Mouse (Mus musculus): ENCODE results near the gene Susd1. TPM values are rescaled to one million over a fixed set of nuclear protein-coding genes. Genes with fewer than 3 reads are reported as not detected.
"Not testable (repeated sequence)": the region's sequence is repeated elsewhere in the genome, so short reads cannot be mapped to it uniquely, and the experiment has no call there.

Gene Susd1
- total RNA-seq, 2 experiments from 2014 or later: 5.5 to 7.3 TPM

DNA sequence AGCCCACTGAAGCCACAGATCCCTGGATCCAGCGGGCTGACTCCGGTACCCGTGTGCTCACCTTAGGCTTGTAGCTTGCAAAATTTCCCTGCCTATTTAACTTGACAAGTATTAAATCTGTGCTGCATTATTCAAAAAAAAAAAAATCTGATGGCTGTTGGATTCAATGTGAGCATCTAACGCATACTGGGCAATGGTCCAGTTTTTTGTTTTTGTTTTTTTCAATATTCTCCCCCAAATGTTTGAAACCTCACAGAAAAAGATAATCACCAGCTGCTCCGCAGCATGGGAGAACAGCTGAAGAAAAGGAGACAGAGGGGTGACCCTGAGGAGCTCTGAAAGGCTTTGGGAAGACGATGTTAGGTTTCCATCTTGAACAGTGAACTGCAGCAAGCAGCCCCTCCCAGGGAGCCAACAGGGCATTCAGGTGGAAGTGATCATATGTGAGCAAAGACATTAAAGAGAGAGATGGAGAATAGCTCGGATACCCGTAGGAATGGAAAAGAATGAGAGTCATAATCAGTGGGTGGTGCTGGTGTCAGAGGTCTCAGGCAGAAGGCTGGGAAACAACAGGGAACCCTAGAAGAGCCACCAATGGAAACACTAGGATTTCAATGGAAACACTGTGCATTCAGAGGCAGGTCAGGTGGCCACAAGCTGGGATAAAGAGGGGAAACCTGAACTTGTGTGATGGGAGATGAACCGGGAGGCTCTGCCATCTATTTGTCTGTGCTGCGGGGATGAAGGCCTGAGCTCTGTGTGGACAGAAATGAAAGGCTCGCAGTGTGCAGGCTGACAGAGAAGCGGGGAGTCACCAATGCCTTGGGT is 117.0 kb downstream of the Susd1 start:
- no peak for DNase-seq

DNA sequence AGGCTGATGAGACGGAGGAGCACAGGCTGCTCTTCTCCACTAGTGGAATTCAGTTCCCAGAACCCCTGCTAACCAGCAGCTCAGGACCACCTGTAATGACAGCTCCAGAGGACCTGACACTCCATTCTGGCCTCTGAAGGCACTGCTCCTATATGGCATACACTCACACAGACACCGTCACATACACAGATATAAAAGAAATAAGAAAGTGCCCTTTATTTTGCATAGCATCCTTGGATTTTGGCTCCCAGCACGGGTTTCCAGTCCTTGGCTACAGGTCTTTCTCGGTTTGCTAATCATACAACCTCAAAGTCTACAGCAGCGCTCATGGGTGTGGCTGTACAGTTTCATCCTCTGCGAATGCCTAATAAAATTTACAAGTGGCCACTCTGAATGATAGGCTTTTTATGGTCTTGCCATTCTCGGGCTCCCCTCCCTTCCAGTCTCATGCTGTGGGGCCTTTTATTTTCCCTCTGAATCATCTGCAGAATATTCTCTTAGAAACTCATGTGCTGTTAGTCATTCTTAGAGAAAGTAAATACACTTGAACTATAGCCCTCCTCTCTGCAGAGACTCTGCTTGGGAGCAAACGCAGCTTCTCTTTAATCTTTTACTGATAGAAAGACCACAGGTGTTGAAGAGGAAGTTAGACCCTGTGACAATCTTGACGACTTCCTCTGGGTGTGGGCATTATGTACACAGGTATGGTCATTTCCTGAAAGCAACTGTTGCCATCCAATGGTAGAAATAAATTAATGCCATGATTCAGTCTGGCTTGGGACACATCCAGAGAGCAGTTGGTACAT is 119.1 kb downstream of the Susd1 start:
- no peak for DNase-seq

DNA sequence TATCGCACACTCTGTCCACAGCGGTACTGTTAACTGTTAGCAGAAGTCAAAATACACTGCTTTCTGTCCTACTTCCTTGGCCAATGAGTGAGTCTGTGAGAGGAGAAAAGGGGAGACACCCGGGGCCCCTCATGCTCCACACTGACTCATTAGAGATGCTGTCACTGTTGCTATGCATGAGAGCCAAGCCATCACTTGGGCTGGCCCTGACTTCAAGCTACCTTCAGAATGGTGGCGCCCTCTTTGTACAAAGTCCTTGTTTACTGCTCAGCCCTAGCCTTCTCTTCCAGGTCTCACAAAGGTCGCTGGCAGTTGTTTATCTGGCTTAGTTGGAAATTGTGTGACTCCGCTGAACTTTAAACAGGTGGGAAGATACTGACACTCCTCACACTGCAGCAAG is 119.8 kb downstream of the Susd1 start:
- DNase-seq: no peak

DNA sequence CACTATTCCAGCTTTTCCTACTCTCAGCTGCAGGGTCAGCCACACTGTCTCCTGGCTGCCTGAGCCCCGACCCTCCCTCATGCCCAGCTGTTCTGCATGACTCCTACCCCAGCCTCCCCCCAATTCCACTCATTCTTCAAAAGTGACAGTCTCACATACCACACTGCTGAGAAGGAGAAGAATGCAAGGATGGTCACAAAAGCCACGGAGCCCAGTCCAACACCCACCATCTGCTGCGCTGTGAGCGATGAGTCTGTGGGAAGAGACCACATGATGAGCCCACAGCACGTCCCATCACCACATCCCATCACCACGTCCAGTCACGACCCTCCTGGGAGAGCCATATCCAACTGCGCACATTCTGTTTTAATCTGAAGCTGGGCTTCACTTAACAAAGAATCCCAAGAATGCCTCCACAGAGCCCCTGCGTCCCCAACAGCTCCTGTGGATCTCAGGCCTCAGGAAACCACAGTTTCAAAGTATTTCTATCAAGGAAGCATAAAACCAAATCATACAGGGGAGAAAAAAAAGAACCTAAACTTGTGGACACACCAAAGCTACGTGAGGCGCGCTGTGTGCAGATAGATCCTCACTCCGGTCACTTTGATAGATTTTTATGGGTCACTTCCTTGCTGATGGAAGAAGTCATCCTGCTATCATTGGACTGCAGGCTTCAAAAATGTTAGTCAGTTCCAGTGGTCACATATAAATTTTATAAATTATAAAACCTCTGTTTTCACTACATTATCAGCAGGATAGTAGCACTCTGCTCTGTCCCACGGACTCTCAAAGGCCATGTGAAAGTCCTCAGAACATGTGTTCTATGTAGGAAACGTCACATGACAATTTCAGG is 122.7 kb downstream of the Susd1 start:
- DNase-seq: no peak

DNA sequence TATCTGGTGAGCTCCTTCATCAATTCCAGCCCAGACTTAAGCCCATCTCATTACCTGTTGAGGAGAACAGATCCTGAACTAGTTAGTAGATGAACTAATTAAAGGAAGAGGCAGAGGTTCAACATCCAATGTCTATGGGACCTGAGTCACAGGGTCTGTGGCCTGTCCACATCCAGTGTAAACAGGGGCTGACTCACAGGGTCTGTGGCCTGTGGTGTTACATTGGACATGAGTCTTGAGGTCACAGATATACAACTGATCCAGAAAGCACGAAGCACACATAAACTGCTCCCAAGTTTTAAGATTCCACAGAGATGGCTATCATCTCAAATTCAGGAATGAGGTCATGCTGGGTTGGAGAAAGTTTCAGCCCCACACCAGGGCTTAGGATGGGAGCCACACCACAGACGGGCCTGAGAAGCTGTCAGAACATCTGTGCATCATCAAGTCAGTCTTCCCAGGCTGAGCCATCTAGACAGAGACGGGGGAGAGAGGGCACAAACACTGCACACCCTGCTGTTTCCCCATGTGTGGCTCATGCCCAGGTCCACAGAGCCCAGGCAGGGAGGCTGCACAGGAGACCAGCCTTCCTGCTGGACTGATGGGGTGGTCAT is 123.4 kb downstream of the Susd1 start:
- DNase-seq: no peak

DNA sequence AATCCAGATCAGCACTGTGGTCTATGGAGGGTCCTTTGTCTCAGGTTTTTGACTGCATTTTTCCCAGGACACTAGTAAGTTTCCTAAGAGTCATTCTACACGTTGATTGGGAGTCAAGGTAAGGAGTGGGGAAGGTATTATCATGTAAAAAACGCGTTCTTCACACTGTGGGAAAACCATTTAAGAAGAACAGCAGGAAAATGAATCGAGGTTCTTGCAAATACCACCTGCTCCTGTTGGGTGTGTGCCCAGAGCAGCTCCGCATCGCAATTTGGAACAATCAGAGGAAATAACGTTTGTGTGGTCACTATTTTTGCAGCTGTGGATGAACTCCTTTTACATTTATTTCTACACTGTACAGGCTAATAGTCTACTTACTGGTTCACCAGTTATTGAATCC is 125.5 kb downstream of the Susd1 start:
- no peak for DNase-seq

DNA sequence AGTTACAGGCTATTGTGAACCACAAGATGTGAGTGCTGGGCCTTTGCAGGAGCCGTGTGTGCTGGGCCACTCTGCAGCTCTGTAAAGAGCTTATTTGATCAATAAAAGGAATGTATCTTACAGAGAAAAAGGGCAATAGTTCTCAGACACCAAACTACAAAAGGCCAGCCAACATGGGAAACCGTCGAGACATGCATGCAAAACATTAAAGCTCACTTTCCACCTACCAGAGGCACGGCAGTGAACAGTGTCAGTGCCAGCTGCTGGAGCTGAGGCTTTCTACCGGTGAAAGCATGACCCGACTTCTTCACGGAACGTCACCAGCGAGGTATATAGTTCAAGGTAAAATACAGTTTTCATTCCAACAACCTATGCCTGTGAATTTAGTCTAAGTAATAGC is 127.8 kb downstream of the Susd1 start:
- DNase-seq: no peak

DNA sequence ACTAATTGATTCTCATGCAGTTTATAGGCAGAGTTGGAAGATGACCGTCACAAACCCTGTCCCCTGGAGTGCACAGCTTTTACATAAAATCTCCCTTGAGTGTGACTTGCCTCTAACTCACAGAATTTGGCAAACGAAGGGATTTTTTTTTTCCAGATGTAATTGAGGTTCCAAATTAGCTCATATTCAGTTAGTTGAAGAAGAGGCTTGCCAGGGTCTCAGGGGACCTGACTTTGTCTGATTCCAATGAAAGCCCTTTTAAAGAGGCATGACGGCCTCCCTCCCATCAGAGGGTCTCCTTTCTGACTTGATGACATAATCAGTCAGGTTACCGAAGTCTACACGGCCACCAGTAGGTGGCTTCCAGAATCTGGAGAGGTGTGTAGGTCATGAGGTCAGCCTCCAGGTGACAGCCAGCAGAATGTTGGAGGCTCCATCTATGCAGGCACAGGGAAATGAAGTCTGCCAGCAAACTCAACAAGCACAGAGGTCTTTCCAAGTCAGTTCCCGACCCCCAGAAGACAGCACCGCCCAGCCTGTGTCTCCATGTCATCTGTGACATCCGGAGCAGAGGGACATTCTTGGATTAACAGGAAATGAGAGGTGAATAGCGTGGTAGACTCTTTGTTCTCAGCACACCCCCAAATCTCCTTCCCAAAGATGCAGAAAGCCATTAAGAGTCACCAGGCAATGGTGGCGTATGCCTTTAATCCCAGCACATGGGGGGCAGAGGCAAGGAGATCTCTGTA is 130.4 kb downstream of the Susd1 start:
- no peak for DNase-seq

DNA sequence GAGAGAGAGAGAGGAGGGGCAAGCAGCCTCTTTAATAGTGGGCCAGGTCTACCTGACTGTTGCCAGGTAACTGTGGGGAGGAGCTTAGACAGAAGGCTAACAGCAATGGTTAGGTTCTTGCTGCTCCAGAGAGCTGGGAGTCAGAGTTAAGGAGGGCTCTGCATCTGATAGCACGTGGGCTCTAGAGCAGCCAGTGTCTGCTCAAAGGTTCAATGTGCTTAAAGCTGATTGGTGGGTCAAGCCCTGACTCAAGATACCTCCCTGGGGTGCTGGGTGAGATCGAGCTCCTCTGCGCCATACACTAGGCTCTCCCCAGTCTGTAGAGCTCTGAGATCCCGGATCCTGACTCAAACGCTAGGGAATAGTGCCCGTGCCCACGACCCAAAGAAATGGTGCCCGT is 136.0 kb downstream of the Susd1 start:
- no peak for DNase-seq

DNA sequence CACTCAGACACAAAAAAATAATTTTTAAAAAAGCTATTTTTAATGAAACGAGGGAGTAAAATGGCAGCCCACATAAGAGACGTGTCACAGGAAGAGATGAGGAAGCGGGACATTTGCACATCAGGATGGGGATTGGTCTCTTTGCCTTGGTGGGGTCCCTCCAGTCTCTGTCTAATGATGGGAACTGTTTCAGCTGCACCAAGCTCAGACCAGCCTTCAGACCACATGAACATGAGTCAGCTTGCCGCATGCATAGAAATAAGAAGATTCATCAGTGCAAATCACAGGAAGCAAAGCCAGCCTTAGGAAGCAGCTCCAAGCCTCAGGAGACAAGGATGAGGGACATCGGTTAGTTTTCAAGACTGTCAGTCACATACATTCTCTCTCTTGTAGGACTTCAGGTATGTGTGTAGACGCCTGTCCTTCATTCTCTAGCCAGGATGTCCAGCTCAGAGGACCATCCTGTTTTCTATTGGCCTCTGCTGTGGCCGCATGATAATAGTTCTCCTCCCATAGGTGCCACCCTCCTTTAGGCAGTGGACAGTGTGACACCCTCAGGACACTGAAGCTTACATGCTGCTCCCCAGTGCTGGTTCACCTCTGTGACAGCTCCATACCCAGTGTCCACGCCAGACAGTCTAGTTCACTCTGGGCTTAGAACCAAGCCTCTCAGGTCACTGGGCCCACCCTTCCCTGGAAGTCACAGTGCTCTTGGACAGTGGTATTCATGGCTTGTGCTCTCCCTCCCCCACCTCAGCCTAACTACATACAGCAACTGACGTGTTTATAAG is 137.2 kb downstream of the Susd1 start:
- no peak for DNase-seq

DNA sequence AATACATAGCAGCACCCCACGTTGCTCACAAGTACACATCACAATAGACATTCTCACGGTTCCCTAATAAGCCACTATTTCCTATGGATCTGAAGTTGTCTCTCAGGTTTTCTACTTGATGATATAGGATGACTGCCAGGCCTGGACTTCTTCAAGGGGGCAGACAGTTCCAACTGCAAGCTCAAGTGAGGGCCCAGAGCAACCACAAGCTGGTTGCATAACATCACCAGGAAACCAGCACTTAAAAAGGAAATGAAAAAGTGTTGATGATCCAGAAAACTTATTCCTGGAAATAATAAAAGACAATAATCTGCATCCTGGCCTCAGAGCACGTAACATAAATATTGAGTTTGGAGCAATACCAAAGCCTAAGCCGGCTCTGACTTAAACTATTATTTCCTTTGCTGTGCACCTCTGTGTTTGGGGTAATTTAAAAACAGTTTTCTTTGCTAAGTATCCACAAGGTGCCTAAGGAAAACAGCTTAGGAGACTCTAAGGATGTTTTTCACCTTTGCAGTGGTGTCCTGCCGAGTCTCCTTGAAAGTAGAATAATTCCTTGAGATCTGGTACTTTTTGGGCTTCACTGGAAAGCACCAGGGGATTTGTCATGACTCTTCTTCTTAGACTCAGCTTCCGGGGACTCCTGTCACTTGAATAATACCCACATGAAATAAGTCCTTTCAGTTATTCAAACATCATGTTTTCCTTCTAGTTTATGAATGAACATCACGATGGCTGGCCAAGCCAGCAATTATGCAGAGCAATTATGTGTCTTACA is 139.5 kb downstream of the Susd1 start:
- no peak for DNase-seq

DNA sequence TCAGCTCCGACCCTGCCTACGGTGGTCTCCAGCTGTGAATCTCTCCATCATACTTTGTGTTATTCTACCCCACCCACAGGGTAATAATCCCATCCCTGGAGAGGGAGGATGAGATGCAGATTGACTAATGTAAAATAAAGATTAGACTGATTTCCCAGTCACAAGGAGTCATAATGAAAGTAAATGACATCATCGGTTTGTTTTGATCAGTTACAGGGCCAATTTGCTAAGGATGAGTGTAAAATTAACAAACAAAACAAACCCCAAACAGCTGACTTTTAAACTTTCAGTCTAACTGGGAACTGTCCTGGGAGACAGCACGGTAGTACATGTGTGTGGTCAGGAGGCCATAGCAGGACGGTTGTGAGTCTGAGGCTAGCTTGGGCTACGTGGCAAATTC is 143.3 kb downstream of the Susd1 start:
- no peak for DNase-seq

DNA sequence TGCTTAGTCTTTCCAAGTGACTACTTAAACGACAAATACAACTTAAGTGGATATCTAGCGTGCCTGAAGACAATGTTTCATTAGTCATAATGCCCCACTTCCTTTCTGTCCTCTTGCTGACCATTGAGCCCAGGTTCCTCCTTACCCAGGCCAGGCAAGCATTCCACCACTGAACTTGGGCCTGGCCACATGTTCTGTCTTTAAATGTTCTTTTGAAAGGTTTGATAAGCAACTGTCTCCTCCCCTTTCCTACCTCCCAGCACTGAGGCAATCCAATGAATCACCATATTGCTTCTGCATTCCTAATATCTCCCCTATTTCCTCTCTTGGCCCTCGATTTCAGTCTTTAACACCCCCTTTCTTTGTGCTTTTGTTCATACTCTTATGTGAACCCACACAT is 143.8 kb downstream of the Susd1 start:
- DNase-seq: no peak

DNA sequence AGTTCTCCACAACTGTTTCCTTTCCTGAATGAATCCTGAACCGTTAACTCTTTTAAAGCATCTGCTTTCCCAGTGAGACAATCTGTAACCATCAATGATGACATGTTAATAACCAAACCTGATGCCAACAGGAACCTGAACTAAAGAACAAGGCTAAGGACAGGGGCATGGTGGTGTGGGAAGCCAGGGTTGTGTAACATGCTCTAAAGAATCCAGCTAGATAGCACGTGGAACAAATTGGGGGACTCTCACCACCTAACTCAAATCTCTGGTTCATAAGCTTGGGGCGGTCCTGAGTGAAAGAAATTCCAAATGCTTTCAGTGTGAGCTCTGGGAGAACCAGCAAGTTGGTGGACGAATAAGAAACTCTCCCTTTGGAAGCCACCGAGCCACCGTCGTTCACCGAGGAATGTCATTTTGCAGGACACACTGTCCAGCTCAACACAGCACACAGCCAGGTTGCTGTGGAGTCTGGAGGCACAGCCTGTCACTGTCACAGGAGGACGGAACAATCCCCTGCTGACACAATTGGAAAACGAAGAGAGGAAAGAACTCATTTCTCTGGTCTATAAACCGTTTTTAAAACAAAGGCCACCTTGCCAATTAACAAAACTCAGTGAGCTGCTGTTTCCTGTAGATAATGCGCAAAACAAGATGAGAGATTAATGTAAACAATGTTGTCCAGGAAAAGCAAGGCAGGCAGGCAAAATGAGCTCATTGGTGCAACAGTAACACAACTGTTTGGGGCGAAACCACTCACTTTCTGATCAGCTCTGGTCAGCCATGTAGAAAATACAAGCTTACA is 146.3 kb downstream of the Susd1 start:
- DNase-seq: no peak

DNA sequence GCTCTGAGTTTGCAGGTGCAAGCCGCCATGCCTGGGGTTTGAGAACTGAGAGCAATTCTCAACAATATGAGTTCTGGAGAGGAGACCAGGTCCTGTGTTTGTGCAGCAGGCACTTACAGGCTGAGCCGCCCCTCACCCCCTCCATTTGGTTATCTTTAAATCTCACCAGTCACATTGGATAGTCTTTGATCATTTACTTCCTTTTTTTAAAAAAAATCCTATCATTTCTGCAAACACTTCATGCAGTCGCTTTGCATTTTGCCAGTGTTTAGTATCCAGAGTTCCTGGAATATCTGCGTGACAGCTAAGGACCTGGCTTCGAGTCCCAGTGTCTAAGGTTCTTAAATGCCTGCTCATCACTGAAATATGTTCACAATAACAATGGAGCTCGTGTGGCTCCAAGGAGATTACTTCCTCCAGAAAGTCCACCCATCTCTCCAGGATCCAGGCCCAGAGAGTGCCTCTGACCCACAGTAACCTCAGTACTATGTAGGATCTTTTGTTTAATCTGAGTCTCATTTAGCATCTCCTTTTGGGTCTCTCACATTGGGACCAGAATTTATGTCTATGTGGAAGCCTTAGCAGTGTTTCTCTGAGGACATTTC is 147.4 kb downstream of the Susd1 start:
- DNase-seq: no peak

DNA sequence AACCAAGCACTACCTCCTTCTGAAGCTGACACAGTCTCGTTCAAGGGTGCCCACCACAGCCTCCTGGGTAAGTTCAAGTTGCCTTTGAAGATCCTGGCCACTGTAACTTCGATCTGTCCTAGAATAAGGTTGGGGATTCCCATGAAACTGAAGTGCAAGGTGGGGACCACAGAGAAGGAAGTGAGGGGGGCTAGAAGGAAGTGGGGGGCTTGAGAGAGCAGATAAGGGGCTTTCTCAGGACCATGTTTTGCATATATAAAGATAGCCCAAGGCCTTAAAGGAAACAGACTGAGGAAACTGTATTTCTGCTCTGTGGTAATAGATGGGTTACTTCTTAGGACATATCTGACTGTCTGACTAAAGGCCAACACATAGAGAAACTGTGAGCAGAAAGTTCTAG is 151.3 kb downstream of the Susd1 start:
- DNase-seq: no peak

DNA sequence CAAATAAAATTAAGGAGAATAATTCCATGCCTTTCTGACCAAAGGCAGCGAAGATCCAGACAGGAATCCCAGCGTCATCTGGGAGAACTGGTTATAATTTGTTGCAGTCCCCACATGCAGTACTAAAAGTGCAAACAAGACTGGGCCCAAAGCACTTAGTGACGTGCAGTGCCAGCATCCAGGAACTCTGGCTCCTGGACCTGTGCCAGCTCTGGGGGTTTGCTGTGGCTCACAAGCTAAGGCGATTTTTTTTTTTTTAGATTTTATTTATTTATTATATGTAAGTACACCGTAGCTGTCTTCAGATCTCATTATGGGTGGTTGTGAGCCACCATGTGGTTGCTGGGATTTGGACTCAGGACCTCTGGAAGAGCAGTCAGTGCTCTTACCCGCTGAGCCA is 152.1 kb downstream of the Susd1 start:
- not testable (repeated sequence) for DNase-seq

DNA sequence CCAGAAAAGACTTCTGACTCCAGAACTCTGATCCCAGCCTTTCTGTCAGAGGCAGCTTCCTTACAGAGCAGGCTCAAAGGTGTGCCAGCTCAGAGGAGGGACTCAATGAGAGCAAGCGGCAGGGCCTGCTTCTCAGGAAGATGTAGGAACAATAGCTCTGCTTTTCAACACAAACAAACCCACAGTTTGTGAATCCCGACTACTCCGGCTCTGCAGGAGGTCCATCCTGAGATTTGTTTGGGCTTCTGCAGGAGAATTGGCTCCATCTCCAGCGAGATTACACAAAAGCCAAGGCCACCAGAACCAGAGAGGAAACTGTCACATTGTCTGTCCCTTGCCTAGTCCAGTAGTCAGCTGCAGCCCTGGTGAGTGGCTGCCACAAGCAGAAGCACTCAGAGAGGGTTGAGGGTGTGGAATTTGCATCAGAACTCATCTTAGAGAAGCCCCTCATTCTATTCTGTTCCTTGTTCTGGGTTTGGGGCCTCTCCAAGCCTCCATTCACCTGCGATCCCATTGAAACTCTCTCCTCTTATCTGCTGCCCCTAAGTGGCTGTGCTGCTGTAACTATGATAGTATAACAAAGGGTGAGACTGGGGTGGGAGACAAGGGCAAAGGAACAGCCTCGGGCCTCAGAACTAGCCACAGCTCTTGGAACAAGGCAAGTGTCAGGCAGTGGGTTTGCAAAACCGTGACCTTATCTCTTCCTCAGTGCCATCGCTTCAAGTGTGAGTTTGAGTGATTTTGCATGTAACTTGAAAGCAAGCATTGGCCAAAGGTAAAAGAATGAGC is 155.5 kb downstream of the Susd1 start:
- peak; percentile 19 for DNase-seq
